Mouse (Mus musculus): ENCODE results near the gene Shank3. TPM values are rescaled to one million over a fixed set of nuclear protein-coding genes. Genes with fewer than 3 reads are reported as not detected.
A peak's percentile ranks its signal among the peaks of the same experiment; 100 is the strongest.

Shank3 gene
- polyA plus RNA-seq, 1 experiment from 2014 or later, result 3.5 TPM

DNA sequence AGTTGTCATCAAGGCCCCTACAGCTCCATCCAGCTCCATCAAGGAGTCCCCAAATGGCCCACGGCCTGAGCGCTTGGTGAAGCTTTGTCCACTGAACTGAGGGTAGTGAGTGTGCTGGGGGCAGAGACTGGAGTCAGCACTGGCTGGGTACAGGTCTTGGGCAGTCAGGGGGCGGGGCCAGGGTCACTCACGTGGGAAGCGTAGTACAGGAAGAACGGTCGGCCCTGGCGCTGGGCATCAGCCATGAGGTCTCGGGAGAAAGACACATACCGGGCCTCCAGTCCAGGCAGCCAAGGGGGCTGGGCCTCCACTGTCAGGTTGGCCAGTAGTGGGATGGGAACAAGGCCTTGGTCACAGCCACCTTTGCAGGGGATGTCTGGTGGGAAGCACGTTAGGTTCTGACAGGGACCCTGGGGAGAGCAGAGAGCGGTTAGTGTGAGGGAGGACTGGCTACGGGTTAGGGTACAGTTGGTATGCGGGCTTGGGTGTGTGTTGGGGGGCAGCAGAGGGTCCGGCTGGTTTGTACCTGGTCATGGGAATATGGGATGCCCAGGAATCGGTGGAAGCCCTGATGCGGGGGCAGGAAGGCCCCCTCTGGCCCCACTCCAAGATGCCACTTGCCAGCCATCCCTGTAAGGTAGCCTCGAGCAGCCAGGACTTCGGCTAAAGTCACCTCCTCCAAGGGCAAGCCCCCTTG, 24.7 kb upstream of the Shank3 start:
- no peak overlapping the region for H3K4me2 ChIP-seq (replicated peaks; ENCODE audit: low read depth, low read length)
- 0 out of 2 replicates have a peak, but pooled peaks cover 2% of the 10 kb centered on the region for H3K4me1 ChIP-seq (replicated peaks; ENCODE audit: control insufficient read depth, insufficient read depth, low read length)
- no peak overlapping the region; the same call in 1 of the 2 replicates for H3K4me3 ChIP-seq (ENCODE audit: low read depth, low read length)
- no peak overlapping the region for H3K9ac ChIP-seq (ENCODE audit: low read depth, low read length)
- no peak for ATAC-seq (ENCODE audit: low FRiP score)
- H3K27me3 ChIP-seq (ENCODE audit: control insufficient read depth, insufficient read depth, low read length), result no peaks in the 10 kb centered on the region
- no peak overlapping the region for H3K27ac ChIP-seq (ENCODE audit: low read depth, low read length)
- H3K36me3 ChIP-seq (ENCODE audit: control insufficient read depth, insufficient read depth, low read length), result no peaks in the 10 kb centered on the region
- 93% methylated on average over 19 of the region's 19 CpGs for WGBS
- no peak for DNase-seq (ENCODE audit: low spot score)
- no peaks in the 10 kb centered on the region for H3K9me3 ChIP-seq (ENCODE audit: control insufficient read depth, low read length)

DNA sequence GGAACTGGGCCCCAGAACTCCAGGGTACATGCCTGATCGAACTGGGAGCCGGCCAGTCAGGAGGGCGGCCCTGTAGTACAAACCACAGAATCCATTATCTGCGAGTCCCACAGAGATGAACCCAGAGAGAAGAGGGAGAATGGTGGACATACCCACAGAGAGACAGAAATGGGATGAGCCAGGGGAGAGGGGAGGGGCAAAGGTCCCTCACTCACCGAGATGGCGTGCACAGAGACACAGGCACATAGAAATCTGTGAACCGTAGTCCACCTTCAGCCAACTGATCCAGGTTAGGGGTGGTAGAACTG, 24.2 kb upstream of the Shank3 start:
- no peak overlapping the region for H3K27ac ChIP-seq (ENCODE audit: low read depth, low read length)
- H3K4me3 ChIP-seq (ENCODE audit: low read depth, low read length), result no peak overlapping the region
- no peak for ATAC-seq (ENCODE audit: low FRiP score)

DNA sequence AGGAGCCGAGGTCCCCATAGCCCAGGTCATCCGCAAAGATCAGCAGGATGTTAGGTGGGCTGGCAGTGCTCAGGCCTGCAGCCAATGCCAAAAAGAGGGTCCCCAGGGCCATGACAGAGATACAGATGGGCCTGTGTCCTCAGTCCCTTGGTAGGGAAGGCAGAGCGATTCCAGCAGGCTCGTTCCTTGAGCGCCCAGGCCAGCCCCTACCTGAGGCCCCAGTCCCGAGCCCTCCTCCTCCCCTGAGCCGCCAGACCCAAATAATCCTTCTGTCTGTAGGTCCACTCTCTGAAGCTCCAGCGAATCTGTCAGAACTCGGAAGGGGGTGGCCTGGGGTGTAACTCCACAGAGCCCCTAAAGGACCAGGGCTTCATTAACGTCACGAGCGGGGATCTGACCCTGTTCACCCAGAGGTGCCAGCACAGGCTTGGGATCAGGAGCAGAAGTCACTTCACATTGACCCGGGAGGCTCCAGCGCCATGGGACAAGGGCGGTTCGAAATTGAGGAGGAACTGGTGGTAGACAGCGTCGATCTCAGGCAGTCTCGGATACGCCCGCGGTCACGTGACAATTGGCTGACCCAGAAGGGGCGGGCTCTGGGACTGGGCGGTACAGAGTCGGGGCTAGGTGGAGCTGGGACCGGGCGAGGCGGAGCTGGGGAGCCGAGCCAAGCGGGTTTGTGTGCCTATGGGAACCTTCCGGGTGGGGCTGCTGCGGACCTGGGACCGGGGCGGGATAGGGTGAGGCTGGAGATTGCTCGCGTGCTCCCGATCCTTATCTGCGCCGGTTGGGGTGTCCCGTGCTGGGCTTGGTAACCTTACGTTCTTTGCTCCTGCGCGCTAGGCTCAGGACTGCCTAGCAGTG, 23.6 kb upstream of the Shank3 start:
- Histone ChIP-seq H3K27ac (ENCODE audit: low read depth, low read length) (0 out of 2 replicates have a peak overlapping the region, but pooled peaks have one; percentile 45), H3K9ac (ENCODE audit: low read depth, low read length) (peak overlapping the region; percentile 55), H3K36me3 (ENCODE audit: control insufficient read depth, insufficient read depth, low read length) (no peaks in the 10 kb centered on the region), H3K27me3 (ENCODE audit: control insufficient read depth, insufficient read depth, low read length) (no peaks in the 10 kb centered on the region), H3K4me3 (ENCODE audit: low read depth, low read length) (peak overlapping the region; percentile 48), H3K4me2 (replicated peaks; ENCODE audit: low read depth, low read length) (peak overlapping the region; percentile 65), H3K4me1 (replicated peaks; ENCODE audit: control insufficient read depth, insufficient read depth, low read length) (0 out of 2 replicates have a peak, but pooled peaks cover 2% of the 10 kb centered on the region), H3K9me3 (ENCODE audit: control insufficient read depth, low read length) (no peaks in the 10 kb centered on the region)
- peak; percentile 97 for ATAC-seq (ENCODE audit: low FRiP score)
- DNase-seq (ENCODE audit: low spot score), result peak; percentile 89
- 9% methylated on average over 44 of the region's 44 CpGs for WGBS

More for the DNA sequence above, 24.2 kb upstream of the Shank3 start:
- 87% methylated on average over 7 of the region's 7 CpGs for WGBS
- DNase-seq (ENCODE audit: low spot score), result no peak
- Histone ChIP-seq H3K27me3 (ENCODE audit: control insufficient read depth, insufficient read depth, low read length) (no peaks in the 10 kb centered on the region), H3K9ac (ENCODE audit: low read depth, low read length) (no peak overlapping the region), H3K4me1 (replicated peaks; ENCODE audit: control insufficient read depth, insufficient read depth, low read length) (0 out of 2 replicates have a peak, but pooled peaks cover 2% of the 10 kb centered on the region), H3K4me2 (replicated peaks; ENCODE audit: low read depth, low read length) (peak overlapping the region; percentile 65), H3K36me3 (ENCODE audit: control insufficient read depth, insufficient read depth, low read length) (no peaks in the 10 kb centered on the region), H3K9me3 (ENCODE audit: control insufficient read depth, low read length) (no peaks in the 10 kb centered on the region)

GRCm38 (mm10) chr15:89476475-89476815, 23.0 kb upstream of the Shank3 start:
- Histone ChIP-seq H3K9ac (ENCODE audit: low read depth, low read length) (peak overlapping the region; percentile 55), H3K4me1 (replicated peaks; ENCODE audit: control insufficient read depth, insufficient read depth, low read length) (0 out of 2 replicates have a peak, but pooled peaks cover 2% of the 10 kb centered on the region), H3K9me3 (ENCODE audit: control insufficient read depth, low read length) (no peaks in the 10 kb centered on the region), H3K27me3 (ENCODE audit: control insufficient read depth, insufficient read depth, low read length) (no peaks in the 10 kb centered on the region), H3K27ac (ENCODE audit: low read depth, low read length) (0 out of 2 replicates have a peak overlapping the region, but pooled peaks have one; percentile 45), H3K4me2 (replicated peaks; ENCODE audit: low read depth, low read length) (peak overlapping the region; percentile 65), H3K4me3 (ENCODE audit: low read depth, low read length) (peak overlapping the region; percentile 48), H3K36me3 (ENCODE audit: control insufficient read depth, insufficient read depth, low read length) (no peaks in the 10 kb centered on the region)
- WGBS, result 7% methylated on average over 5 of the region's 5 CpGs
- no peak for ATAC-seq (ENCODE audit: low FRiP score)
- DNase-seq (ENCODE audit: low spot score), result no peak

DNA sequence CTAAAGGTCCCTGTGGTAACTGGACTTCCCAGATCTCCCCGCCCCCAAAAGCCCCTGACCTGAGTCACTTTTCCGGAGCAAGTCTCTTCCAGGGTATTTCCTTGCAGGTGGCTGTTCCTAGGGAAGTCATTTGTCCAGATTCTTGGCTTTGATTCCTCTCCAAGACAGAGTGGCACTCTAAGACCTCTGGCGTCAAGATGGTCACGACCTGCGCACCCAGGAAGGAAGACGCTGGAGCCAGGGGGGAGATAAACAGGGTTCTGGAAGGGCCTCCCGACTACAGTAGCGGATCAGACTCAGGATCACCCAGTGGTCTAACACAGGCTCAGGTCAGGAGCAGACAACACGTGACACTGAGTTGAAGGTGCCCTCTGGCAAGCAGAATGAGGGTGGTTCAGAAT, 22.3 kb upstream of the Shank3 start, which contains the start of gene Arsa:
Gene Arsa (minus strand): TSS at position 335 of the 401 bp plus-strand sequence.
- ATAC-seq (ENCODE audit: low FRiP score), result no peak
- no peak for DNase-seq (ENCODE audit: low spot score)
- Histone ChIP-seq H3K4me3 (ENCODE audit: low read depth, low read length) (peak within 1 kb of the TSS; percentile 48), H3K36me3 (ENCODE audit: control insufficient read depth, insufficient read depth, low read length) (no peaks in the 10 kb centered on the region), H3K27ac (ENCODE audit: low read depth, low read length) (0 out of 2 replicates have a peak within 1 kb of the TSS, but pooled peaks have one; percentile 45), H3K4me2 (replicated peaks; ENCODE audit: low read depth, low read length) (peak within 1 kb of the TSS; percentile 65), H3K9ac (ENCODE audit: low read depth, low read length) (peak within 1 kb of the TSS; percentile 55), H3K4me1 (replicated peaks; ENCODE audit: control insufficient read depth, insufficient read depth, low read length) (0 out of 2 replicates have a peak, but pooled peaks cover 2% of the 10 kb centered on the region), H3K9me3 (ENCODE audit: control insufficient read depth, low read length) (no peaks in the 10 kb centered on the region), H3K27me3 (ENCODE audit: control insufficient read depth, insufficient read depth, low read length) (no peaks in the 10 kb centered on the region)
- WGBS, result 34% methylated on average over 9 of the region's 9 CpGs

DNA sequence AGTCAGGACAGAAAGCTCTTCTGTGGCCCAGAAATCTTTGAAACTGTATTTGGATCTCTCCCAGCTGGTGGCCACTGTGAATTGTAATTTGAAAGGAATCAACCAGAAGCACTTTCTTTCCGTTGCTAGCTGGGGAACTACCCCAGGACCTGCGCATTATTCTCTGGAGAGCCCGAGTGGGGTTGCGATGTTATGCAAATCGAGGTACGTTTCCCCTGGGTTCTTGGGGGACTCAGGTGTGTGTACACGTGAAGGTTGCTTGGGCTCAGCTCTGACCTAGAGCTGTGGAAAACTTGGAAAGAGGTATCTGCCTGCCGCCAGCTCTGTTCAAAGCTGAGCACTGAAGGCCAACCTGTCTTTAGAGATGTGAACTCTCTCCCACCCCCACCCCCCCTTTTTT, 21.6 kb upstream of the Shank3 start:
- H3K36me3 ChIP-seq (ENCODE audit: control insufficient read depth, insufficient read depth, low read length), result no peaks in the 10 kb centered on the region
- no peaks in the 10 kb centered on the region for H3K27me3 ChIP-seq (ENCODE audit: control insufficient read depth, insufficient read depth, low read length)
- no peaks in the 10 kb centered on the region for H3K9me3 ChIP-seq (ENCODE audit: control insufficient read depth, low read length)
- no peak overlapping the region for H3K27ac ChIP-seq (ENCODE audit: low read depth, low read length)
- 0 out of 2 replicates have a peak, but pooled peaks cover 2% of the 10 kb centered on the region for H3K4me1 ChIP-seq (replicated peaks; ENCODE audit: control insufficient read depth, insufficient read depth, low read length)
- no peak overlapping the region for H3K4me3 ChIP-seq (ENCODE audit: low read depth, low read length)
- H3K9ac ChIP-seq (ENCODE audit: low read depth, low read length), result no peak overlapping the region
- DNase-seq (ENCODE audit: low spot score), result no peak
- no peak for ATAC-seq (ENCODE audit: low FRiP score)
- WGBS, result 40% methylated on average over 8 of the region's 8 CpGs
- no peak overlapping the region for H3K4me2 ChIP-seq (replicated peaks; ENCODE audit: low read depth, low read length)

DNA sequence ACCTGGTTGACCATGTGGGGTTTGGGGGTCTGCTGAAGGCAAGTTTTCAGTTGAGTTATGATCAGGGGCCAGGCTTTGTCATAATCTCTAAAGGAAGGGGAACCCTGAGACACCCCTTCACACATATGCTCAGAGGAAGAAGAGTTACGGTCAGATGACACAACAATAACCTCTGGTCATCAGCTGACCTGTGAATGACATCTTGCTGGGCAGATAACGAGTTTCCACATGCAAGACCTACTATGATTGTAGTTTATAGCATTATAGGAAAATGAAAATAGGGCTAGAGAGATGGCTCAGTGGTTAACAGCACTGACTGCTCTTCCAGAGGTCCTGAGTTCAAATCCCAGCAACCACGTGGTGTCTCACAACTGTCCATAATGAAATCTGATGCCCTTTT, 20.8 kb upstream of the Shank3 start:
- no peak for ATAC-seq (ENCODE audit: low FRiP score)
- 0 out of 2 replicates have a peak, but pooled peaks cover 2% of the 10 kb centered on the region for H3K4me1 ChIP-seq (replicated peaks; ENCODE audit: control insufficient read depth, insufficient read depth, low read length)
- no peak overlapping the region for H3K4me3 ChIP-seq (ENCODE audit: low read depth, low read length)
- H3K27ac ChIP-seq (ENCODE audit: low read depth, low read length), result no peak overlapping the region
- no peak overlapping the region for H3K9ac ChIP-seq (ENCODE audit: low read depth, low read length)
- H3K4me2 ChIP-seq (replicated peaks; ENCODE audit: low read depth, low read length), result no peak overlapping the region
- no peaks in the 10 kb centered on the region for H3K36me3 ChIP-seq (ENCODE audit: control insufficient read depth, insufficient read depth, low read length)
- H3K9me3 ChIP-seq (ENCODE audit: control insufficient read depth, low read length), result no peaks in the 10 kb centered on the region
- WGBS, result 76% methylated on average over 3 of the region's 3 CpGs
- no peak for DNase-seq (ENCODE audit: low spot score)
- H3K27me3 ChIP-seq (ENCODE audit: control insufficient read depth, insufficient read depth, low read length), result no peaks in the 10 kb centered on the region

DNA sequence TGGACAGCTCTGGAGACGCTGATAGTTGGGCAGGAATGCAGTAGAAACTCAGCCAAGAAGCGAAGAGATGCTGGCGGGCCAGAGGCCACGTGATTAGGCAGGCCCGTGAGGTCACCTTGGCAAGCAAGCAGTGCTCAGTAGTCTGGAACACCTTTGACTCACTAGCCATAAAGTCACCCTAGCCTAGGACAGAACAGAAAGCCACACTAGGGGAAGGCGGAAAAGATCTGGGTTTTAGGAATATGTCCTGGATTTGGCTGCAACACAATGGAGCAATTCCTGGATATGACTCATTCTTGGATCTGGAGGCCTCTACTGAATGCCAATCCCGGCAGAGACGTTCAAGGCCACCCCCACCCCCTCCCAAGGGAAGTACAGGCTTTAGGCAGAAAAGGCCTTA, 18.8 kb upstream of the Shank3 start:
- H3K27me3 ChIP-seq (ENCODE audit: control insufficient read depth, insufficient read depth, low read length), result no peaks in the 10 kb centered on the region
- no peaks in the 10 kb centered on the region for H3K9me3 ChIP-seq (ENCODE audit: control insufficient read depth, low read length)
- DNase-seq (ENCODE audit: low spot score) (no peak), ATAC-seq (ENCODE audit: low FRiP score) (no peak)
- H3K4me3 ChIP-seq (ENCODE audit: low read depth, low read length), result no peak overlapping the region
- WGBS, result 84% methylated on average over 8 of the region's 8 CpGs
- 0 out of 2 replicates have a peak, but pooled peaks cover under 1% of the 10 kb centered on the region for H3K4me1 ChIP-seq (replicated peaks; ENCODE audit: control insufficient read depth, insufficient read depth, low read length)
- H3K4me2 ChIP-seq (replicated peaks; ENCODE audit: low read depth, low read length), result no peak overlapping the region
- H3K36me3 ChIP-seq (ENCODE audit: control insufficient read depth, insufficient read depth, low read length), result no peaks in the 10 kb centered on the region
- no peak overlapping the region for H3K27ac ChIP-seq (ENCODE audit: low read depth, low read length)
- no peak overlapping the region for H3K9ac ChIP-seq (ENCODE audit: low read depth, low read length)

Measured in hindbrain, embryonic 11.5 days (tissue).